Mouse (Mus musculus) kidney, postnatal 0 days (tissue): ENCODE measurements at regions not wholly inside any gene's neighbourhood (a gene's known extent, or its start where the extent isn't known, plus 50 kb on each side); places are given as distances from the start of the nearest gene placed in this dataset.

ENCODE experiments used
- ATAC-seq: fragments of 200-750 bp; cut with Nextera tagmentation; replicated peaks from 2 replicates; pipeline ENCODE4 v1.8.0; 2017; ENCODE audit warnings: low read depth, moderate number of reproducible peaks, moderate TSS enrichment, moderate library complexity; ENCODE audit not compliant: low FRiP score
- DNase-seq: peaks from one replicate; pipeline ENCODE4 v3.0.0-alpha.2; 2016; ENCODE audit warnings: low spot score
- H3K27ac ChIP-seq: fragments of 300-500 bp; sonication (generic); 2 replicates; pipeline ENCODE4 v1.5.1; 2014; ENCODE audit warnings: mild to moderate bottlenecking
- H3K27me3 ChIP-seq: fragments of 300-500 bp; sonication (generic); 2 replicates; pipeline ENCODE4 v1.6.1; 2014; ENCODE audit warnings: low read length, mixed read lengths; ENCODE audit not compliant: insufficient read depth
- H3K36me3 ChIP-seq: fragments of 300-500 bp; sonication (generic); 2 replicates; pipeline ENCODE4 v1.6.1; 2014; ENCODE audit warnings: low read length, mixed read lengths; ENCODE audit not compliant: insufficient read depth
- H3K4me1 ChIP-seq: fragments of 300-500 bp; sonication (generic); replicated peaks from 2 replicates; pipeline ENCODE4 v1.6.1; 2014; ENCODE audit warnings: antibody characterized with exemption, low read length, mixed read lengths; ENCODE audit not compliant: insufficient read depth
- H3K4me2 ChIP-seq: fragments of 300-500 bp; sonication (generic); 2 replicates; pipeline ENCODE4 v1.6.1; 2014; ENCODE audit warnings: mild to moderate bottlenecking, low read length, moderate library complexity, mixed read lengths
- H3K4me3 ChIP-seq: fragments of 300-500 bp; sonication (generic); replicated peaks from 2 replicates; pipeline ENCODE4 v1.5.1; 2014; ENCODE audit warnings: low read depth, low read length
- H3K9ac ChIP-seq: fragments of 300-500 bp; sonication (generic); 2 replicates; pipeline ENCODE4 v1.6.1; 2014; ENCODE audit warnings: low read depth, low read length
- H3K9me3 ChIP-seq: fragments of 300-500 bp; sonication (generic); replicated peaks from 2 replicates; pipeline ENCODE4 v1.6.1; 2016; ENCODE audit warnings: low read length, inconsistent platforms, mixed read lengths
- CTCF ChIP-seq: IDR thresholded peaks from 2 replicates; pipeline ENCODE4 v1.5.1; 2016; ENCODE audit warnings: antibody characterized with exemption, low read depth, mild to moderate bottlenecking, moderate library complexity
- WGBS: fragments of 180-500 bp; shearing (Covaris S2); extraction: QIAGEN DNeasy Blood & Tissue Kit; methylation state at CpG from one replicate; pipeline ENCODE4 v1.1.7; 2014; 5-methylcytosine and 5-hydroxymethylcytosine counted together

GRCm38 (mm10) chr1:63857933-63858649 is 89.0 kb upstream of the 4933402D24Rik start:
- Histone ChIP-seq H3K27ac (no peak overlapping the region), H3K27me3 (no peaks in the 10 kb centered on the region), H3K9me3 (no peaks in the 10 kb centered on the region), H3K9ac (no peak overlapping the region), H3K4me3 (no peak overlapping the region), H3K4me2 (no peak overlapping the region), H3K4me1 (no peaks in the 10 kb centered on the region), H3K36me3 (no peaks in the 10 kb centered on the region)
- no peak for TF ChIP-seq CTCF
- DNase-seq (no peak), ATAC-seq (no peak)
- 48% methylated on average over 6 of the region's 6 CpGs for WGBS

- no peak overlapping the region for H3K4me2 ChIP-seq
- ATAC-seq (no peak), DNase-seq (no peak)
- H3K4me1 ChIP-seq = no peaks in the 10 kb centered on the region
- H3K36me3 ChIP-seq = no peaks in the 10 kb centered on the region
- H3K4me3 ChIP-seq = no peak overlapping the region
- no peak for TF ChIP-seq CTCF
- no peak overlapping the region for H3K9ac ChIP-seq
- no peaks in the 10 kb centered on the region for H3K9me3 ChIP-seq
- no peaks in the 10 kb centered on the region for H3K27me3 ChIP-seq
- H3K27ac ChIP-seq = no peak overlapping the region
- 58% methylated on average over 5 of the region's 5 CpGs for WGBS
These were observed 88.4 kb upstream of the 4933402D24Rik start for GRCm38 (mm10) chr1:63857468-63857867.

GRCm38 (mm10) chr1:63856366-63856765 is 87.3 kb upstream of the 4933402D24Rik start:
- Histone ChIP-seq H3K4me2 (no peak overlapping the region), H3K36me3 (no peaks in the 10 kb centered on the region), H3K9me3 (no peaks in the 10 kb centered on the region), H3K9ac (no peak overlapping the region), H3K4me1 (no peaks in the 10 kb centered on the region), H3K27me3 (no peaks in the 10 kb centered on the region), H3K4me3 (no peak overlapping the region), H3K27ac (no peak overlapping the region)
- no peak for DNase-seq
- WGBS = 89% methylated on average over 2 of the region's 2 CpGs
- ATAC-seq = no peak
- TF ChIP-seq CTCF = no peak

GRCm38 (mm10) chr1:63854794-63855193 is 85.7 kb upstream of the 4933402D24Rik start:
- 60% methylated on average over 3 of the region's 3 CpGs for WGBS
- H3K9ac ChIP-seq = no peak overlapping the region
- no peaks in the 10 kb centered on the region for H3K4me1 ChIP-seq
- DNase-seq = no peak
- no peaks in the 10 kb centered on the region for H3K27me3 ChIP-seq
- H3K36me3 ChIP-seq = no peaks in the 10 kb centered on the region
- H3K27ac ChIP-seq = no peak overlapping the region
- H3K9me3 ChIP-seq = no peaks in the 10 kb centered on the region
- no peak overlapping the region for H3K4me3 ChIP-seq
- no peak overlapping the region for H3K4me2 ChIP-seq
- TF ChIP-seq CTCF = peak; percentile 60
- ATAC-seq = no peak

GRCm38 (mm10) chr1:63851476-63852094 is 82.5 kb upstream of the 4933402D24Rik start:
- H3K27ac ChIP-seq = no peak overlapping the region
- no peaks in the 10 kb centered on the region for H3K4me1 ChIP-seq
- TF ChIP-seq CTCF = no peak
- no peak overlapping the region for H3K4me3 ChIP-seq
- DNase-seq (no peak), ATAC-seq (no peak)
- no peak overlapping the region for H3K4me2 ChIP-seq
- no peaks in the 10 kb centered on the region for H3K9me3 ChIP-seq
- H3K36me3 ChIP-seq = no peaks in the 10 kb centered on the region
- 89% methylated on average over 4 of the region's 4 CpGs for WGBS
- no peak overlapping the region for H3K9ac ChIP-seq
- no peaks in the 10 kb centered on the region for H3K27me3 ChIP-seq

GRCm38 (mm10) chr1:63850262-63850661 is 81.2 kb upstream of the 4933402D24Rik start:
- H3K27ac ChIP-seq = no peak overlapping the region
- H3K4me2 ChIP-seq = no peak overlapping the region
- ATAC-seq = no peak
- H3K9ac ChIP-seq = no peak overlapping the region
- H3K36me3 ChIP-seq = no peaks in the 10 kb centered on the region
- TF ChIP-seq CTCF = no peak
- no peak for DNase-seq
- WGBS = 69% methylated on average over 3 of the region's 3 CpGs
- no peaks in the 10 kb centered on the region for H3K4me1 ChIP-seq
- no peak overlapping the region for H3K4me3 ChIP-seq
- H3K9me3 ChIP-seq = no peaks in the 10 kb centered on the region
- H3K27me3 ChIP-seq = no peaks in the 10 kb centered on the region
